Mouse (Mus musculus): ENCODE data around the gene Sox11. TPM values are rescaled to one million over a fixed set of nuclear protein-coding genes. Genes with fewer than 3 reads are reported as not detected.

The Sox11 gene
- polyA plus RNA-seq (2012; rRNA removed) (0.37 and 0.58 TPM in 2 replicates), polyA plus RNA-seq (2014; fragmentation: Nextera tagmentation; extraction: Ambion mirVana) (0.80 and 0.86 TPM in 2 replicates)

DNA sequence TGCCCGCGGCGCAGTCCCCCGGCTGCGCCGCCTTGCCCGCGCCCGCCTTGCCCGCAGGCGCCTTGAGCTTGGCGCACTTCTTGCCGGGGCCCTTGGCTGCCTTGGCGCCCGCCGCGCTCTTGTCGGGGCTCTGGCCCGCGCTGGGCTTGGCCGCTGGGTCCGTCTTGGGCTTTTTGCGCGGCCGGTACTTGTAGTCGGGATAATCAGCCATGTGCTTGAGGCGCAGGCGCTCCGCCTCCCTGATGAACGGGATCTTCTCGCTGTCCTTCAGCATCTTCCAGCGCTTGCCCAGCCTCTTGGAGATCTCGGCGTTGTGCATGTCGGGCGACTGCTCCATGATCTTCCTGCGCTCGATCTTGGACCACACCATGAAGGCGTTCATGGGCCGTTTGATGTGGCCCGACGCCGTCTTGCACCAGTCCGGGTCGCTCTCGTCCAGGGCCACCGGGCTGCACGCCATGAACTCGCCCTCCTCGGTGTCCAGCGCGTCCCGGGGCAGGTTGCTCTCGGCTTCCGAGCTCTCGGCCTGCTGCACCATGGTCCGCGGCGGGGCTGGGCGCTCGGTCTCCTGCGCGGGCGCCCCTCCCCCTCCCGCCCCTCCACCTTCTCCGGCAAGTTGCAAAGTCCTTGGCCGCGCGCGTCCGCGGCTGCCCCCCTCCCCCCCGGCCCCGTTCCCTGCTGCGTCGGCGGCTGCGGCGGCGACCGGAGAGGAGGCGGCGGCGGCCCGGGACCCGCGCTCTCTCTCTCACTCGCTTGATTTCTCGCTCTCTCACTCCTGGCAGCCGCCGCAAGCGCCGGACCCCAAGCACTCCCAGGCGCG is at the start of gene Sox11:
Gene Sox11, minus strand, starts transcription at position 704 of the 820 bp plus-strand sequence.
- Histone ChIP-seq H3K9ac (replicated peaks) (no peak within 1 kb of the TSS), H3K4me2 (ENCODE audit: low read depth) (peak within 1 kb of the TSS; percentile 54), H3K4me1 (replicated peaks; ENCODE audit: control insufficient read depth in 2 of 2, insufficient read depth in 2 of 2, low read length in 1 of 2) (no peaks in the 10 kb centered on the region), H3K27ac (no peak within 1 kb of the TSS), H3K9me3 (ENCODE audit: control insufficient read depth, low read length) (no peaks in the 10 kb centered on the region), H3K36me3 (replicated peaks; ENCODE audit: control insufficient read depth, insufficient read depth, low read depth) (no peaks in the 10 kb centered on the region), H3K27me3 (ENCODE audit: control insufficient read depth, insufficient read depth, low read length) (peaks cover 66% of the 10 kb centered on the region), H3K4me3 (ENCODE audit: insufficient read depth in 1 of 2, low read depth in 2 of 2, low read length in 2 of 2) (peak within 1 kb of the TSS; percentile 37 to 48)
- TF ChIP-seq EP300 (IDR thresholded peaks at IDR 0.05; ENCODE audit: low read depth) (no peak), CTCF (IDR thresholded peaks at IDR 0.05; ENCODE audit: low read depth) (no peak)
- no peak; the same call in 1 of the 2 replicates for ATAC-seq (ENCODE audit: insufficient read depth)
- no peak for DNase-seq (ENCODE audit: low read depth in 3 of 3, low spot score in 3 of 3)
- 1% methylated on average over 69 of the region's 95 CpGs for WGBS (ENCODE audit: insufficient replicate concordance)

- Histone ChIP-seq H3K4me2 (ENCODE audit: low read depth) (no peak overlapping the region), H3K27me3 (ENCODE audit: control insufficient read depth, insufficient read depth, low read length) (no peaks in the 10 kb centered on the region), H3K9ac (replicated peaks) (no peak overlapping the region), H3K4me1 (replicated peaks; ENCODE audit: control insufficient read depth in 2 of 2, insufficient read depth in 2 of 2, low read length in 1 of 2) (no peaks in the 10 kb centered on the region), H3K9me3 (ENCODE audit: control insufficient read depth, low read length) (no peaks in the 10 kb centered on the region), H3K4me3 (ENCODE audit: insufficient read depth in 1 of 2, low read depth in 2 of 2, low read length in 2 of 2) (no peak overlapping the region), H3K36me3 (replicated peaks; ENCODE audit: control insufficient read depth, insufficient read depth, low read depth) (no peaks in the 10 kb centered on the region), H3K27ac (no peak overlapping the region)
- DNase-seq (ENCODE audit: low read depth in 3 of 3, low spot score in 3 of 3) = no peak
- ATAC-seq (ENCODE audit: insufficient read depth) = no peak
- 34% methylated on average over 7 of the region's 7 CpGs for whole genome bisulfite sequencing (ENCODE audit: insufficient replicate concordance)
- TF ChIP-seq CTCF (IDR thresholded peaks at IDR 0.05; ENCODE audit: low read depth) (no peak), EP300 (IDR thresholded peaks at IDR 0.05; ENCODE audit: low read depth) (no peak)
Measured at GRCm38 (mm10) chr12:27391652-27392305, 49.4 kb upstream of the Sox11 start.

DNA sequence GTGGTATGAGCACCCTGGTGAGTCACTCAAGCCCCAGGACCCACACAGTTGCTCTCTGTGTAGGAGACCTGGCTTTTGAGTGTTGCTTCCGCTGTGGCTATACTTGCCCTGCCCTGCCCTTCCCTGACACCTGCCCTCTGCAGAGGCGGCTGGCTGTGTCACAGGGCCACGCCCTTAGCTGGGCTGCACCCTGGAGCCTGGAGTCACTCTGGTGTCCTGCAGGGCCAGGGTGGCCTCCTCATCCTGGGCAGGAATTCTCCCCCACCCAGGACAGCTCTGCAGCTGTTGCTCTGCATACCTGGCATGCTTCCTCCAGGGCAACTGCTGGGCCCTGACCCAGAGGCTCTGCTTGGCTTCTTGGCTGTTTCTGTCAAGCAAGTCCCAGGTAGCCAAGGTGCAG is 48.1 kb upstream of the Sox11 start:
- H3K27ac ChIP-seq = no peak overlapping the region
- ATAC-seq (ENCODE audit: insufficient read depth) (no peak), DNase-seq (ENCODE audit: low read depth in 3 of 3, low spot score in 3 of 3) (no peak)
- TF ChIP-seq EP300 (IDR thresholded peaks at IDR 0.05; ENCODE audit: low read depth) (no peak), CTCF (IDR thresholded peaks at IDR 0.05; ENCODE audit: low read depth) (no peak)
- H3K9ac ChIP-seq (replicated peaks) = no peak overlapping the region
- no peak overlapping the region for H3K4me2 ChIP-seq (ENCODE audit: low read depth)
- H3K27me3 ChIP-seq (ENCODE audit: control insufficient read depth, insufficient read depth, low read length) = no peaks in the 10 kb centered on the region
- H3K4me3 ChIP-seq (ENCODE audit: insufficient read depth in 1 of 2, low read depth in 2 of 2, low read length in 2 of 2) = no peak overlapping the region
- no peaks in the 10 kb centered on the region for H3K9me3 ChIP-seq (ENCODE audit: control insufficient read depth, low read length)
- no peaks in the 10 kb centered on the region for H3K4me1 ChIP-seq (replicated peaks; ENCODE audit: control insufficient read depth in 2 of 2, insufficient read depth in 2 of 2, low read length in 1 of 2)
- H3K36me3 ChIP-seq (replicated peaks; ENCODE audit: control insufficient read depth, insufficient read depth, low read depth) = no peaks in the 10 kb centered on the region
- WGBS (ENCODE audit: insufficient replicate concordance) = 26% methylated on average over 3 of the region's 3 CpGs

- Histone ChIP-seq H3K4me2 (ENCODE audit: low read depth) (no peak overlapping the region), H3K4me3 (ENCODE audit: insufficient read depth in 1 of 2, low read depth in 2 of 2, low read length in 2 of 2) (no peak overlapping the region), H3K4me1 (replicated peaks; ENCODE audit: control insufficient read depth in 2 of 2, insufficient read depth in 2 of 2, low read length in 1 of 2) (no peaks in the 10 kb centered on the region), H3K36me3 (replicated peaks; ENCODE audit: control insufficient read depth, insufficient read depth, low read depth) (no peaks in the 10 kb centered on the region), H3K9ac (replicated peaks) (no peak overlapping the region), H3K9me3 (ENCODE audit: control insufficient read depth, low read length) (no peaks in the 10 kb centered on the region), H3K27me3 (ENCODE audit: control insufficient read depth, insufficient read depth, low read length) (no peaks in the 10 kb centered on the region), H3K27ac (no peak overlapping the region)
- TF ChIP-seq CTCF (IDR thresholded peaks at IDR 0.05; ENCODE audit: low read depth) (no peak), EP300 (IDR thresholded peaks at IDR 0.05; ENCODE audit: low read depth) (no peak)
- no peak for ATAC-seq (ENCODE audit: insufficient read depth)
- DNase-seq (ENCODE audit: low read depth in 3 of 3, low spot score in 3 of 3) = no peak
Measured at GRCm38 (mm10) chr12:27389429-27389828, 47.1 kb upstream of the Sox11 start.

DNA sequence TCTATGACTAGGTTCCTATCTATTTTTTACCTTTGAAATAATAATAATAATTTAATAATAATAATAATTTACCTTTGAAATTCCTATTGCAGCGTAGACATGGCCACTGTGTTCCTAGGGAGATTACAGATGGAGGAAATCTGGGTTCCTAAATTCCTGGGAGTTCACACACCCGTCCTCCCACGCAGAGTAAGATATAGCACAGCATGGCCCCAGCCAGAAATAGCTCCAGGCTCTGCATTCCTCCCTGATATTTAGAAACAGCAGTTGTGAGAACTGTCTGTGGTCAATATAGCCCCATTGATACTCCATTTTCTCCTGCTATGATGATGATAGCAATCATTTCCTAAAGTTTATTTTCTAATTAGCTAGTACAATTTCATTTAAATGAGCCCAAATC is 30.1 kb upstream of the Sox11 start:
- H3K27me3 ChIP-seq (ENCODE audit: control insufficient read depth, insufficient read depth, low read length) = no peaks in the 10 kb centered on the region
- 45% methylated on average over 3 of the region's 3 CpGs for WGBS (ENCODE audit: insufficient replicate concordance)
- no peaks in the 10 kb centered on the region for H3K4me1 ChIP-seq (replicated peaks; ENCODE audit: control insufficient read depth in 2 of 2, insufficient read depth in 2 of 2, low read length in 1 of 2)
- H3K9me3 ChIP-seq (ENCODE audit: control insufficient read depth, low read length) = no peaks in the 10 kb centered on the region
- no peak overlapping the region for H3K27ac ChIP-seq
- no peak overlapping the region for H3K9ac ChIP-seq (replicated peaks)
- ATAC-seq (ENCODE audit: insufficient read depth) (no peak), DNase-seq (ENCODE audit: low read depth in 3 of 3, low spot score in 3 of 3) (no peak)
- H3K36me3 ChIP-seq (replicated peaks; ENCODE audit: control insufficient read depth, insufficient read depth, low read depth) = no peaks in the 10 kb centered on the region
- no peak overlapping the region for H3K4me2 ChIP-seq (ENCODE audit: low read depth)
- no peak for TF ChIP-seq EP300 (IDR thresholded peaks at IDR 0.05; ENCODE audit: low read depth)
- TF ChIP-seq CTCF (IDR thresholded peaks at IDR 0.05; ENCODE audit: low read depth) = no peak
- H3K4me3 ChIP-seq (ENCODE audit: insufficient read depth in 1 of 2, low read depth in 2 of 2, low read length in 2 of 2) = no peak overlapping the region

All from liver, embryonic 14.5 days (tissue).